Mouse (Mus musculus): Measurements from ENCODE around the gene Gipc3. TPM values are rescaled to one million over a fixed set of nuclear protein-coding genes. Genes with fewer than 3 reads are reported as not detected.

Gene Gipc3
- polyA plus RNA-seq (2012; rRNA removed), result 0.70 and 0.82 TPM in 2 replicates

- Histone ChIP-seq H3K27ac (ENCODE audit: control insufficient read depth, insufficient read depth, low read length) (no peak within 1 kb of the TSS), H3K4me1 (replicated peaks; ENCODE audit: control insufficient read depth, insufficient read depth, low read length) (peaks cover 17% of the 10 kb centered on the region), H3K27me3 (ENCODE audit: control insufficient read depth, insufficient read depth, low read length) (peaks cover 11% of the 10 kb centered on the region), H3K36me3 (ENCODE audit: control insufficient read depth, insufficient read depth, low read length) (no peaks in the 10 kb centered on the region), H3K4me3 (ENCODE audit: control insufficient read depth, insufficient read depth, low read length) (peak within 1 kb of the TSS; percentile 31)
- DNase-seq, result no peak
- TF ChIP-seq POLR2A (IDR thresholded peaks at IDR 0.05; ENCODE audit: control insufficient read depth, extremely low read depth, insufficient read depth, low read length, poor library complexity) (no peak), CTCF (IDR thresholded peaks at IDR 0.05; ENCODE audit: borderline replicate concordance, control insufficient read depth, extremely low read depth, insufficient read depth, low read length, poor library complexity) (no peak)
- WGBS, result 7% methylated on average over 63 of the region's 67 CpGs
These were observed at the start of gene Gipc3 for GRCm38 (mm10) chr10:81342686-81343505. Gene Gipc3 (minus strand): TSS chr10:81343266.

GRCm38 (mm10) chr10:81392781-81393185, 49.7 kb upstream of the Gipc3 start, which contains the start of gene Smim24:
Gene Smim24 (plus strand): TSS chr10:81393051.
- DNase-seq, result no peak
- peaks cover 27% of the 10 kb centered on the region for H3K4me1 ChIP-seq (replicated peaks; ENCODE audit: control insufficient read depth, insufficient read depth, low read length)
- peaks cover 2% of the 10 kb centered on the region for H3K36me3 ChIP-seq (ENCODE audit: control insufficient read depth, insufficient read depth, low read length)
- no peaks in the 10 kb centered on the region for H3K27me3 ChIP-seq (ENCODE audit: control insufficient read depth, insufficient read depth, low read length)
- peak within 1 kb of the TSS; percentile 53 for H3K27ac ChIP-seq (ENCODE audit: control insufficient read depth, insufficient read depth, low read length)
- TF ChIP-seq CTCF (IDR thresholded peaks at IDR 0.05; ENCODE audit: borderline replicate concordance, control insufficient read depth, extremely low read depth, insufficient read depth, low read length, poor library complexity) (no peak), POLR2A (IDR thresholded peaks at IDR 0.05; ENCODE audit: control insufficient read depth, extremely low read depth, insufficient read depth, low read length, poor library complexity) (no peak)
- WGBS, result 55% methylated on average over 14 of the region's 14 CpGs
- H3K4me3 ChIP-seq (ENCODE audit: control insufficient read depth, insufficient read depth, low read length), result peak within 1 kb of the TSS; percentile 63

GRCm38 (mm10) chr10:81392270-81392669, 49.2 kb upstream of the Gipc3 start:
- H3K4me1 ChIP-seq (replicated peaks; ENCODE audit: control insufficient read depth, insufficient read depth, low read length), result peaks cover 27% of the 10 kb centered on the region
- WGBS, result 89% methylated on average over 6 of the region's 6 CpGs
- TF ChIP-seq POLR2A (IDR thresholded peaks at IDR 0.05; ENCODE audit: control insufficient read depth, extremely low read depth, insufficient read depth, low read length, poor library complexity), result no peak
- TF ChIP-seq CTCF (IDR thresholded peaks at IDR 0.05; ENCODE audit: borderline replicate concordance, control insufficient read depth, extremely low read depth, insufficient read depth, low read length, poor library complexity), result no peak
- peaks cover 7% of the 10 kb centered on the region for H3K36me3 ChIP-seq (ENCODE audit: control insufficient read depth, insufficient read depth, low read length)
- H3K27ac ChIP-seq (ENCODE audit: control insufficient read depth, insufficient read depth, low read length), result no peak overlapping the region
- no peaks in the 10 kb centered on the region for H3K27me3 ChIP-seq (ENCODE audit: control insufficient read depth, insufficient read depth, low read length)
- no peak for DNase-seq
- no peak overlapping the region for H3K4me3 ChIP-seq (ENCODE audit: control insufficient read depth, insufficient read depth, low read length)

DNA sequence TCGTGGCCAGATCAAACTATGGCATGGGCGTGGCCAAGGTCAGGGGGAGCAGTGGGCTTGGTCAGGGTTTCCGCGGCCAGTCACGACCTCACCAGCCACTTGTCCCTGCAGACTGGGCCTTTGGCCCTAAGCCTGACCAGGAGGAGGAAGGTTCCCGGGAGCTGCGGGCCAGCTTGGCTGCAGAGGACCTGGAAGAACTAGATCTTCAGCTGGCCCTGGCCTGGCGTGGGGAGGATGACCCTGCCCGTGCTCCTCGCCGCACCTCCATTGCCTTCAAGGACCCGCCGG, 47.6 kb upstream of the Gipc3 start:
- no peaks in the 10 kb centered on the region for H3K27me3 ChIP-seq (ENCODE audit: control insufficient read depth, insufficient read depth, low read length)
- 95% methylated on average over 13 of the region's 13 CpGs for WGBS
- H3K4me1 ChIP-seq (replicated peaks; ENCODE audit: control insufficient read depth, insufficient read depth, low read length), result peaks cover 19% of the 10 kb centered on the region
- TF ChIP-seq CTCF (IDR thresholded peaks at IDR 0.05; ENCODE audit: borderline replicate concordance, control insufficient read depth, extremely low read depth, insufficient read depth, low read length, poor library complexity) (no peak), POLR2A (IDR thresholded peaks at IDR 0.05; ENCODE audit: control insufficient read depth, extremely low read depth, insufficient read depth, low read length, poor library complexity) (no peak)
- H3K27ac ChIP-seq (ENCODE audit: control insufficient read depth, insufficient read depth, low read length), result no peak overlapping the region
- peaks cover 10% of the 10 kb centered on the region for H3K36me3 ChIP-seq (ENCODE audit: control insufficient read depth, insufficient read depth, low read length)
- DNase-seq, result no peak
- no peak overlapping the region for H3K4me3 ChIP-seq (ENCODE audit: control insufficient read depth, insufficient read depth, low read length)

DNA sequence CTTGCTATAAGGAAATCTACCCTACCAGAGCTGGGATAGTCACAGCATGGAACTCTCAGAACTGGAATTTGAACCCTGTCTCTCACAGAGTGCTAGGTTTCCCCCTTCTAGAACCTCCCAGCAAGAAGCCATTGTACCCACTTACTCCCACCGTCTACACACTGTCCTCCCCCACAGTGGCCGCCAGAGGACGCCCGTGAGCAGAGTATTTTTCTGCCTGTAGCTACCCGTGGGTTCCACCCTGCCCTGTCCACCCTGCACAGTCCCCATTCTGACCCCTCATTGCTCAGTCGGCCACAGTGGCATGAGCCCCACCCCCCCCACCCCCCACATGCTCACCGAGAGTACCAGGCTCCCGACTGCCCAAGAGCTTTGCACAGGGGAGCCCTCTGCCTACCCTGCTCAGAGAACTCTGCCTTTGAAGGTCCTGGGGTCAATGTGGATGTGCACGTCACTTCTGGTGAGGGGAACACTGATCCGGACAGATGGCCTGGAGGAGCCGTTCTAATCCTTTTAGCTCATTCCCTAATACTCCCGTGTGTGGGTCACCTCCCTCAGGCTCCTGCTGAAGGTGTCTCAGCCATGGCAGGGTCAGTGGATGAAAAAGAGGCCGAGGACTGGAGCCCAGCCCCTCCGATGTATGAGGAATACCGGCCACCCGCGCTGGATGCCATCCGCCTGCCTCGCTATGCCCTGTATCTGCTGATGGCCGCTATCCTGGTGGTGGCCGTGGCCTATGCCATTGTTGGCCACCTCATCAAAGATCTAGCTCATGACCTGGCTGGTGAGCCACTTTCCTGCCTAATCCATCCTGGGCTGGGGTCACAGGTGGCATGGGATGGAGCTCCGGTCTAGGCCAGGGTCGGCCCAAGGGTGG, 47.0 kb upstream of the Gipc3 start:
- H3K4me1 ChIP-seq (replicated peaks; ENCODE audit: control insufficient read depth, insufficient read depth, low read length), result peaks cover 24% of the 10 kb centered on the region
- no peak overlapping the region for H3K27ac ChIP-seq (ENCODE audit: control insufficient read depth, insufficient read depth, low read length)
- no peak overlapping the region for H3K4me3 ChIP-seq (ENCODE audit: control insufficient read depth, insufficient read depth, low read length)
- peaks cover 10% of the 10 kb centered on the region for H3K36me3 ChIP-seq (ENCODE audit: control insufficient read depth, insufficient read depth, low read length)
- no peaks in the 10 kb centered on the region for H3K27me3 ChIP-seq (ENCODE audit: control insufficient read depth, insufficient read depth, low read length)
- WGBS, result 67% methylated on average over 23 of the region's 23 CpGs
- TF ChIP-seq CTCF (IDR thresholded peaks at IDR 0.05; ENCODE audit: borderline replicate concordance, control insufficient read depth, extremely low read depth, insufficient read depth, low read length, poor library complexity) (peak; percentile 85; the same call in 1 of the 2 replicates), POLR2A (IDR thresholded peaks at IDR 0.05; ENCODE audit: control insufficient read depth, extremely low read depth, insufficient read depth, low read length, poor library complexity) (no peak)
- DNase-seq, result peak; percentile 76

DNA sequence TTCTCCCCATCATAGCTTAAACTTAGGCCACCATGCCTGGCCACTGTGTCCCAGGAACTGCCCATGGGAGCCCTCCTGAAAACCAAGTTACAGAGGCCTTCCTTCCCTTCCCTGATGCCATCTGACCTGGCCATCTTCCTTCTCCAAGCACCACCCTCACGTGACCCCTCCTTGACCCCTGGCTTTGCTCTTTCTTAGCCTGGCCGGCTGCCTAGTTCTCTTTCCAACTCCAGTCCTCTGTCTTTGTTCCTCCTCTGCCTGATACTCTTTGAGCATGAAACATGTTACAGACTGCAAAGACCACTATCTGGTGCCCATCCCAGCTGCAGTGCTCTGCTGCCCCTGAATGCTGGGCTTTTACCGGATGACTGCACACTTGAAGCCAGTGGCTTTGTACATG, 46.3 kb upstream of the Gipc3 start:
- no peak for DNase-seq
- Histone ChIP-seq H3K36me3 (ENCODE audit: control insufficient read depth, insufficient read depth, low read length) (peaks cover 10% of the 10 kb centered on the region), H3K4me1 (replicated peaks; ENCODE audit: control insufficient read depth, insufficient read depth, low read length) (peaks cover 30% of the 10 kb centered on the region), H3K4me3 (ENCODE audit: control insufficient read depth, insufficient read depth, low read length) (no peak overlapping the region), H3K27me3 (ENCODE audit: control insufficient read depth, insufficient read depth, low read length) (no peaks in the 10 kb centered on the region), H3K27ac (ENCODE audit: control insufficient read depth, insufficient read depth, low read length) (no peak overlapping the region)
- TF ChIP-seq POLR2A (IDR thresholded peaks at IDR 0.05; ENCODE audit: control insufficient read depth, extremely low read depth, insufficient read depth, low read length, poor library complexity), result no peak
- no peak for TF ChIP-seq CTCF (IDR thresholded peaks at IDR 0.05; ENCODE audit: borderline replicate concordance, control insufficient read depth, extremely low read depth, insufficient read depth, low read length, poor library complexity)
- WGBS, result 97% methylated on average over 3 of the region's 3 CpGs

Measured in thymus, adult 2 months (tissue).